Mouse (Mus musculus) embryonic facial prominence, embryonic 13.5 days (tissue): ENCODE measurements around the gene 2810408A11Rik. TPM values are rescaled to one million over a fixed set of nuclear protein-coding genes. Genes with fewer than 3 reads are reported as not detected.
"Not testable (repeated sequence)": the region's sequence is repeated elsewhere in the genome, so short reads cannot be mapped to it uniquely, and the experiment has no call there.

Source experiments
- ATAC-seq: fragments of 200-750 bp; cut with Nextera tagmentation; 2 replicates; pipeline ENCODE4 v1.8.0; 2017; ENCODE audit warnings: low read depth; ENCODE audit not compliant: insufficient number of reproducible peaks, insufficient read depth, low FRiP score, low TSS enrichment
- H3K27ac ChIP-seq: fragments of 300-500 bp; sonication (generic); 2 replicates; pipeline ENCODE4 v1.5.1; 2015; ENCODE audit warnings: moderate library complexity, mild to moderate bottlenecking, inconsistent platforms
- H3K27me3 ChIP-seq: fragments of 300-500 bp; sonication (generic); 2 replicates; pipeline ENCODE4 v1.6.1; 2015; ENCODE audit warnings: mild to moderate bottlenecking, inconsistent platforms
- H3K36me3 ChIP-seq: fragments of 300-500 bp; sonication (generic); 2 replicates; pipeline ENCODE4 v1.6.1; 2015; ENCODE audit warnings: mild to moderate bottlenecking, inconsistent platforms
- H3K4me1 ChIP-seq: fragments of 300-500 bp; sonication (generic); 2 replicates; pipeline ENCODE4 v1.6.1; 2015; ENCODE audit warnings: inconsistent platforms
- H3K4me2 ChIP-seq: fragments of 300-500 bp; sonication (generic); 2 replicates; pipeline ENCODE4 v1.6.1; 2015; ENCODE audit warnings: moderate library complexity, mild to moderate bottlenecking, inconsistent platforms
- H3K4me3 ChIP-seq: fragments of 300-500 bp; sonication (generic); 2 replicates; pipeline ENCODE4 v1.5.1; 2015; ENCODE audit warnings: mild to moderate bottlenecking, inconsistent platforms
- H3K9ac ChIP-seq: fragments of 300-500 bp; sonication (generic); 2 replicates; pipeline ENCODE4 v1.6.1; 2015; ENCODE audit warnings: mild to moderate bottlenecking, inconsistent platforms
- H3K9me3 ChIP-seq: fragments of 300-500 bp; sonication (generic); 2 replicates; pipeline ENCODE4 v1.6.1; 2016; ENCODE audit warnings: inconsistent platforms
- WGBS: fragments of 180-500 bp; shearing (Covaris S2); methylation state at CpG from one replicate; pipeline ENCODE4 v1.1.7; 2015; ENCODE audit warnings: mixed read lengths; 5-methylcytosine and 5-hydroxymethylcytosine counted together
- polyA plus RNA-seq: library from polyadenylated mRNA; unstranded; fragments of >200 nt; fragmentation: Nextera tagmentation; extraction: Ambion mirVana; gene quantifications from 2 replicates; pipeline ENCODE4 v1.2.1, GENCODE M21; 2015

2810408A11Rik gene
- polyA plus RNA-seq, 1 experiment from 2014 or later: 15.6 TPM

- 82% methylated on average over 8 of the region's 8 CpGs for WGBS
- no peak overlapping the region for H3K4me3 ChIP-seq
- no peak overlapping the region for H3K4me2 ChIP-seq
- peaks cover 52% of the 10 kb centered on the region for H3K4me1 ChIP-seq
- no peak overlapping the region for H3K27ac ChIP-seq
- ATAC-seq: no peak
- H3K36me3 ChIP-seq: peaks cover 53% of the 10 kb centered on the region
- no peaks in the 10 kb centered on the region for H3K27me3 ChIP-seq
- no peak overlapping the region for H3K9ac ChIP-seq
- H3K9me3 ChIP-seq: no peaks in the 10 kb centered on the region
These were observed 16.7 kb upstream of the 2810408A11Rik start for GRCm38 (mm10) chr11:69917379-69917948.

- not testable (repeated sequence) for H3K27ac ChIP-seq, H3K9me3 ChIP-seq, H3K9ac ChIP-seq, ATAC-seq, H3K27me3 ChIP-seq, H3K4me2 ChIP-seq, H3K4me3 ChIP-seq
- 57% methylated on average over 7 of the region's 7 CpGs for WGBS
- Histone ChIP-seq H3K4me1 (peaks cover 48% of the 10 kb centered on the region), H3K36me3 (peaks cover 60% of the 10 kb centered on the region)
These were observed 16.0 kb upstream of the 2810408A11Rik start for GRCm38 (mm10) chr11:69916652-69917378.

GRCm38 (mm10) chr11:69915667-69916627, 15.2 kb upstream of the 2810408A11Rik start:
- ATAC-seq: no peak
- 58% methylated on average over 5 of the region's 5 CpGs for WGBS
- no peaks in the 10 kb centered on the region for H3K9me3 ChIP-seq
- no peaks in the 10 kb centered on the region for H3K27me3 ChIP-seq
- H3K4me3 ChIP-seq: peak overlapping the region; percentile 97
- H3K36me3 ChIP-seq: peaks cover 69% of the 10 kb centered on the region
- peaks cover 48% of the 10 kb centered on the region for H3K4me1 ChIP-seq
- peak overlapping the region; percentile 99 for H3K4me2 ChIP-seq
- peak overlapping the region; percentile 91; the same call in 1 of the 2 replicates for H3K9ac ChIP-seq
- H3K27ac ChIP-seq: no peak overlapping the region

- Histone ChIP-seq H3K36me3 (peaks cover 78% of the 10 kb centered on the region), H3K4me1 (peaks cover 48% of the 10 kb centered on the region), H3K27me3 (no peaks in the 10 kb centered on the region), H3K4me3 (peak overlapping the region; percentile 97), H3K27ac (no peak overlapping the region), H3K9me3 (no peaks in the 10 kb centered on the region), H3K9ac (peak overlapping the region; percentile 91), H3K4me2 (peak overlapping the region; percentile 99)
- ATAC-seq: no peak
- WGBS: 33% methylated on average over 9 of the region's 9 CpGs
These were observed 14.2 kb upstream of the 2810408A11Rik start for GRCm38 (mm10) chr11:69914917-69915430.

GRCm38 (mm10) chr11:69914372-69914764, 13.6 kb upstream of the 2810408A11Rik start:
- no peaks in the 10 kb centered on the region for H3K27me3 ChIP-seq
- H3K9me3 ChIP-seq: no peaks in the 10 kb centered on the region
- H3K27ac ChIP-seq: peak overlapping the region; percentile 94
- H3K4me1 ChIP-seq: peaks cover 43% of the 10 kb centered on the region
- H3K4me3 ChIP-seq: peak overlapping the region; percentile 97
- peak overlapping the region; percentile 99 for H3K4me2 ChIP-seq
- peak overlapping the region; percentile 91 for H3K9ac ChIP-seq
- WGBS: 3% methylated on average over 17 of the region's 17 CpGs
- H3K36me3 ChIP-seq: peaks cover 84% of the 10 kb centered on the region
- 0 out of 2 replicates have a peak, but pooled peaks have one; percentile 4 for ATAC-seq

GRCm38 (mm10) chr11:69913554-69914371, 13.0 kb upstream of the 2810408A11Rik start, which contains the start of gene Gps2:
Gps2 (plus strand) TSS chr11:69913888.
- Histone ChIP-seq H3K4me2 (peak within 1 kb of the TSS; percentile 99), H3K4me1 (peaks cover 37% of the 10 kb centered on the region), H3K27ac (peak within 1 kb of the TSS; percentile 94), H3K9me3 (no peaks in the 10 kb centered on the region), H3K4me3 (peak within 1 kb of the TSS; percentile 97), H3K9ac (peak within 1 kb of the TSS; percentile 91), H3K27me3 (no peaks in the 10 kb centered on the region), H3K36me3 (peaks cover 87% of the 10 kb centered on the region)
- peak; percentile 80 for ATAC-seq
- WGBS: 1% methylated on average over 61 of the region's 61 CpGs

- H3K36me3 ChIP-seq: peaks cover 87% of the 10 kb centered on the region
- peaks cover 35% of the 10 kb centered on the region for H3K4me1 ChIP-seq
- no peaks in the 10 kb centered on the region for H3K27me3 ChIP-seq
- peak overlapping the region; percentile 91 for H3K9ac ChIP-seq
- H3K4me3 ChIP-seq: peak overlapping the region; percentile 97
- no peak for ATAC-seq
- 77% methylated on average over 15 of the region's 15 CpGs for WGBS
- no peaks in the 10 kb centered on the region for H3K9me3 ChIP-seq
- H3K4me2 ChIP-seq: peak overlapping the region; percentile 99
- peak overlapping the region; percentile 94; the same call in 1 of the 2 replicates for H3K27ac ChIP-seq
These were observed 12.1 kb upstream of the 2810408A11Rik start for GRCm38 (mm10) chr11:69912716-69913530.

- 88% methylated on average over 6 of the region's 6 CpGs for WGBS
- Histone ChIP-seq H3K9ac (no peak overlapping the region), H3K27me3 (no peaks in the 10 kb centered on the region), H3K4me1 (peaks cover 31% of the 10 kb centered on the region), H3K36me3 (peaks cover 87% of the 10 kb centered on the region), H3K27ac (no peak overlapping the region), H3K4me2 (no peak overlapping the region), H3K9me3 (no peaks in the 10 kb centered on the region), H3K4me3 (no peak overlapping the region)
- no peak for ATAC-seq
These were observed 10.9 kb upstream of the 2810408A11Rik start for GRCm38 (mm10) chr11:69911701-69912100.

GRCm38 (mm10) chr11:69910781-69911560, 10.2 kb upstream of the 2810408A11Rik start:
- no peaks in the 10 kb centered on the region for H3K27me3 ChIP-seq
- no peak overlapping the region for H3K4me2 ChIP-seq
- 90% methylated on average over 17 of the region's 17 CpGs for WGBS
- H3K9ac ChIP-seq: no peak overlapping the region
- H3K4me3 ChIP-seq: no peak overlapping the region
- peaks cover 27% of the 10 kb centered on the region for H3K4me1 ChIP-seq
- no peak for ATAC-seq
- H3K9me3 ChIP-seq: no peaks in the 10 kb centered on the region
- no peak overlapping the region for H3K27ac ChIP-seq
- H3K36me3 ChIP-seq: peaks cover 87% of the 10 kb centered on the region
